Mouse (Mus musculus) layer of hippocampus, adult 9-11 months (tissue): ENCODE results near the gene Ano10.
"Not testable (repeated sequence)": the region's sequence is repeated elsewhere in the genome, so short reads cannot be mapped to it uniquely, and the experiment has no call there.

Source experiments
- DNase-seq: peaks from one replicate; pipeline ENCODE4 v3.0.0; 2022

The Ano10 gene

GRCm38 (mm10) chr9:122193823-122194222 lies 100.4 kb downstream of the Ano10 start:
- no peak for DNase-seq

- no peak for DNase-seq
These were observed 100.9 kb downstream of the Ano10 start for GRCm38 (mm10) chr9:122193361-122193760.

GRCm38 (mm10) chr9:122188724-122189123 lies 105.5 kb downstream of the Ano10 start:
- no peak for DNase-seq

DNA sequence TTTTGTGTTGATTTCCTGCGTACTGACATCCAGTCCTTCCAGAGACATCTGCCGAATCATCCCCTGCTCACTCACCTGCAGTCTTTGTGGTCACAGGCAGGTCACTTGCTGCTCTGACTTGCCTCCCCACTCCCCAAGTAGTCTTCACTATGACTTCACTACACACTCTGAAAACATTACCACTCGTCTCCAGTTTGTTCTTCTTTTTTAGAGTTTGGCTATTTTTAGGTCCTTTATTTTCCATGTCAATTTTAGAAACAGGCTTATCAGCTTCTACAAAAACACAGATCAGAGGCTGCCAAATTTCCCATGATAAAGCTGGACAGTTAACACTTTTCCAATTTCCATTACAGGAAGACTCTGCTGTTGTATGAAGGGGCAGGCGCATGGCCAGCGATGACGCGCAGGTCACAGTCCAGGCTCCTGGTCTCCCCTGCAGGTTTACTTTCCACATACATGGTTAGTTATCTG lies 106.7 kb downstream of the Ano10 start:
- no peak for DNase-seq

DNA sequence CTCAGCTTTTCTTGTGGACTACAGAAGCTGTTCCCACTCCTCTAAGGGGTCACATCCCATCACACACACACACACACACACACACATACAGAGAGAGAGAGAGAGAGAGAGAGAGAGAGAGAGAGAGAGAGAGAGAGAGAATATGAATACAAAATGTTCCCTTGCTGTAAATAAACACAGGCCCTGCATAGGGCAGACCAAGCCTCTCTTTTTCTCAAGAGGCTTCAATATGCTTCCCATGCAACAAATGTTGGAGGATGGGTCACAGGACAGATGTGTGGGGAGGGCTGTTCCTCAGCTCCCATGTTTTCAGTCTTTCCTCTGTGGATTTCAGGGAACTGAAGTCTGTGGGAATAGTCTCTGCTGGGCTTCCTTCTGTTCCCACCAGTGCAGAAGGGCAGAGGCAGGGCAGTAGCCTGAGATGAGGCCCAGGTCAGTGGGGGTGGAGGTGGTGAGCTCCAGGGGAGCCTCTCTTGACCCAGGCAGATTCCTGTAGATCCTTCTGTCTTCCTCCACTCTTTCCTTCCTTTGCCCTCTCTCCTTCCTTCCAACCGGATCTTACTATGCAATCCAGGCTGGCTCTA lies 107.5 kb downstream of the Ano10 start:
- DNase-seq = no peak

DNA sequence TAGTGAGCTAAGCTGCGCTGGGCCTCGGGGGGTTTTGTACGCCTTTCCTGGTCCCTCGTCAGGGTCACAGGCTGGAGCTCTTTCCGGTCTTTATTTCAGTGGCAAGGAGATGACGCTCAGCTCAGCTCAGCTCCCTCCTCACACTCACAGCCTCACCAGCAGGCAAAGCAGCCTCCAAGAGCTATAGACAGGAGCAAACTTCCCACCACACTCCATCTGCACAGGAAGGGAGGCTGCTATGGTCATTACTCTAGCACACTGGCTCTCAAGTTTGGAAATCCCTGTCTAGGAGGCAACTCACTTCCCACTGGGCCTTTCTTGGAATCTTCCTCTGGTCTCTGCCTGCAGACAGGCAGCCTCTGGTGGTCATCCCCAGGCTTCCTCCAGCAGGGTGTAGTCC lies 108.3 kb downstream of the Ano10 start:
- no peak for DNase-seq

GRCm38 (mm10) chr9:122185061-122185460 lies 109.2 kb downstream of the Ano10 start:
- peak; percentile 66 for DNase-seq

GRCm38 (mm10) chr9:122184329-122184728 lies 109.9 kb downstream of the Ano10 start:
- no peak for DNase-seq

DNA sequence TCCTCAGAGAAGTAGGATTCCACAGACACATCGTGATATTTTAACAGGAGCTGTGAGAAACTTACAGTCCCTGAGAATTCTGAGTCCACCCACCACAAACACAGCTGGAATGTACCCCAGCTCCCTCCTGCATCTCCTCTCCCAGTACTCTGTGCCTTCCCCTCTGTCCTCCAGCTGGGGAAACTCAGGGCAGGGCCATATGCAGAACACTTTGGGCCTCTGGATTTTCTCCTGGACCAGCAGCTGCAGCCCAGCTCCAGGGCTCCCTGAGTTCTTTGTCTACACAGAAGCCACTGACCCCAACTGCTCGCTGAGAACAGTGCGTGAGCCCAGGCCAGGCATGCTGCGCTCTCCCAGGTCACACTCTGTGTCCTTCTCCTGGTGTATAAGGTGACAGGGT lies 111.1 kb downstream of the Ano10 start:
- no peak for DNase-seq

DNA sequence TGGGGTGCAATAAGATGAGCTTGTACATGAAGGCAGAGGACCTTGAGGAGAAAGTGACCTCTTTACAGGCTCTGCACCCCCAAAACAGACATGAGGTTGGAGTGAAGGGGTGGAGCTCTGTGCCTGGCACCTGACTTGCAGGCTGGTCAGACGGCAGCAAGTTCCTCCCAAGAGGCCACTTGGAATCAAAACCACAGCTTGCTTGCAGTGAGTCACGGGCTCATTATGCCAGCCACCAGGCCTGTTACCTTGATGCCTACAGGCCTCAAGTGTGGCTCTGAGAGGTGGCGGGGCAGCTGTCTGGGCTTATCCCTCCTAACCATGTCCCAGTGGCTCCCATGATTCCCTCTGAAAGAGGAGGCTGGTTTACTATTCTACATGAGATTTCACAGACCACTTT lies 114.1 kb downstream of the Ano10 start:
- no peak for DNase-seq

- DNase-seq = no peak
These were observed 115.8 kb downstream of the Ano10 start for GRCm38 (mm10) chr9:122178427-122178826.

DNA sequence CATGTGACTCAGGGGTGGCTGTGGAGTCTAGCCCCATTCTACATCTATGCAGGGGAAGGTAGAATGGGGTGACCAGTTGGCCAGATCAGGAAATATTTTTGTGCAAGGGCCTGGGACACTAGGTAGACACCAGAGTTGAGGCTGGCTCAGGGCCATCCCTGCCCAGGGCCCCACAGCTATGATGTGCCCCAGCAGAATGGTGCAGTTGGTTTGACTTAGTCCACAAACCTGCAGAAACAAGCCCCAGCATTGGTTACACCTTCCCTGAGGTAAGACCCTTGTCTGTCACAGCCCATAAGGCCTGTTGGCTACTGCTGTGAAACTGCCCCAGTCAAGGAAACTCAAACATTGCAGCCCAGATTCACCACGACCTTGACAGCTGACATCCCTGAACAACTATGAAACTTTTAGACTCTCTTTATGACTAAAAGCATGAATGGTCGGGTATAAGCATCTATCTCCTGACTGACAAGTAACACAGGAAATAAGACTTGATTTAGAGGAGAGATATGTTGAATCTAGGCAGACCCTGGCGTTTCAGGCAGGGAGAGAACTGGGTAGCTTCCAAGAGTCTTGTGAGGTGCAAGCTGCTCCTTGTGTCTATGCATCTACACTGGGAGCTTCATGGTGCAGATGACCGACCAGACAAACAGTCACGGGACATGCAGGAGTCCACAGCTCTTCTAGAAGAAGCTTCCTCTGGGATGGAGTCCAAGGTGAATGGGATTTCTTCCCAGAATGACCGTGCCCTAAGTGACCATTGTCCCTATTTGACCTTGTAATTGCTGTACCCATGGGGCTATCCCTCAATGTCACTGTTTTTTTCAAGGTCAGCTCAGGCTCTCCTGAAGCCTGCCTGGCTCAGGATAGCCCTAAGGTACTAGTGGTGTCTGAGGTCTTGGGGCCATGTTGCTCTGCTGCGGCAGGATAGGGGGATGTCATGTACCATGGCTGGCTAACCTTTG lies 116.7 kb downstream of the Ano10 start:
- no peak for DNase-seq

DNA sequence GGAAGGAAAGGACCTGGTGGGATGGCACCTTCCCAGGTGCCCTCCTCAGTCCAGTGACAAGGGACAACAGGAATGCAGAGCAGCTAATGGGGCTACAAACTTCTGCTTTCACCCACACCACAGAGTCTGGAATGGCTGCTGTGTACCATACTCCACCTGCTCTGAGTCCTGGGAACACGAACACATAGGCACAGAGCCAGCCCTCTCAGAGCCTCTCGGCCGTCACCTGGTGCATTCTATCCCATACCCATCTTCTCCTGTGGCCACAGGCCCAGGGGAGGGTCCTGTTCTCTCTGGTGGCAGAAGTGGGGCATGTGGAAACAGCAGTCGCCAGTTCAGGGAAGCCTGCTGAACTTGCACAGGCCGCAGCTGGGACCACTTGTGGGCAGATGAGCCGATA lies 119.5 kb downstream of the Ano10 start:
- DNase-seq = no peak

- DNase-seq = no peak
These were observed 120.6 kb downstream of the Ano10 start for GRCm38 (mm10) chr9:122173405-122174233.

DNA sequence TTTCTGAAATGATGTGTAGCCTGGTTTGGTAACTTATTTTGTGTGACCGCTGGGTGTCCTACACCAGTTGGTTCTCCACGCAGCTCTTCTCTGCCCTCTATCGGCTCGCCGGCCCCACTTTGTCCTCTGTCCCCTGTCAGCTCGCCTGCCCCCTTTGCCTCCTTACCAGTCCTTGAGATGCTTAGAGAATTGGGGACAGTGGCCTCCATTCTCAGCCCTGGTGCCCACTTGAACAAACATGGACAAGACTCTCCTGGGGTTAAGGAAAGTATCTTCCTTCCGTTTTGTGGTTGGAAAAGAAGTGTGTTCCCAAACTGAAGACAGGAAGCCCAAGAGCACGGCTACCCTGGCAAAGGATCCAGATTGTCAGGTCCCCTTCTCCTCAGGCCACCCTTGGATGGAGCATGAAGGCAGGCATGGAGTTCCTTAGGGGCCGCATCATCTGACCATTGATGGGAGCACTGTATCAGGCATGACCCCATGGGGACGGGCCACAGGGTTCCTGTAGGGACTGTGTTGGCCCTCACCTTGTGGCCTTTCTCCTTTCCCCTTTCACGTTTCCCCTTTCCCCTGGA lies 121.5 kb downstream of the Ano10 start:
- DNase-seq = no peak

DNA sequence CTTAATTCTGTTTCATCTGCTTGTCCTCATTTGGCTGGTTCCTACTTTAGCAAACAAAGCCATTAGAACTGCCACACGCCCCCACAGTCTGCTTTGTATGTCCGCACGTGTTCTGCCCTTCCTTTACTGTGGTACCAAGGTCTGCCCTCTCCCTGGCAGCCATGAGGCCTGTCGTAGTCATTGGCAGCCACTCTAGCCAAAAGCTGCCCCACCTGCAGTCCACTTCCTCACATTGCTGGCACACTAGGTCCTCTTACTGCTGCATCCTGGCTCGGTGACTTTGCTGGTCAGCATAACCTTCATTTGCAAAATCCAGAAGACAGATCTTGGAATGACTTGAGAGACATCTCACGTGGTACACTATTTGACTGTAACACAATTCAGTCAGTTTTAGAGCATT lies 124.3 kb downstream of the Ano10 start:
- no peak for DNase-seq

- not testable (repeated sequence) for DNase-seq
These were observed 126.5 kb downstream of the Ano10 start for GRCm38 (mm10) chr9:122167719-122168118.

DNA sequence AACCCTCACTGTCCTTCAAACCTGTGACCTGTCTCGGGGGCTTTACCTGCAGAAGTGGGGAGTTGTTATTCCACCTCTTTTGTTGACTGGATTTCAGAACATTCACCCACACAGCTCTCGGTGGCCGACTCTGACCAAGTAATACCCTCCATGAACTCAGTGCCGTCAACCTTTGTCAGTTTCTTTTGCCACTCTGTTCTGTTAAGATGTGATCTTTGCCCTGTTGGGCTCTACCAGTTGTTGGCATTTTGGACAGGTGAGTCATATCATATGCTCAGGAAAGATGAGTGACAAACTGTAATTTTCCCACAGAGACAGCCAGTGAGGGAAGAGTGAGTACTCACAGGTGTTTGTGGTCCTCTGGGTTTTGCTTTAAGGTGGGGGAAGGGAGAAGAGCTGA lies 129.7 kb downstream of the Ano10 start:
- no peak for DNase-seq

GRCm38 (mm10) chr9:122157079-122157441 lies 137.2 kb downstream of the Ano10 start:
- peak; percentile 25 for DNase-seq

DNA sequence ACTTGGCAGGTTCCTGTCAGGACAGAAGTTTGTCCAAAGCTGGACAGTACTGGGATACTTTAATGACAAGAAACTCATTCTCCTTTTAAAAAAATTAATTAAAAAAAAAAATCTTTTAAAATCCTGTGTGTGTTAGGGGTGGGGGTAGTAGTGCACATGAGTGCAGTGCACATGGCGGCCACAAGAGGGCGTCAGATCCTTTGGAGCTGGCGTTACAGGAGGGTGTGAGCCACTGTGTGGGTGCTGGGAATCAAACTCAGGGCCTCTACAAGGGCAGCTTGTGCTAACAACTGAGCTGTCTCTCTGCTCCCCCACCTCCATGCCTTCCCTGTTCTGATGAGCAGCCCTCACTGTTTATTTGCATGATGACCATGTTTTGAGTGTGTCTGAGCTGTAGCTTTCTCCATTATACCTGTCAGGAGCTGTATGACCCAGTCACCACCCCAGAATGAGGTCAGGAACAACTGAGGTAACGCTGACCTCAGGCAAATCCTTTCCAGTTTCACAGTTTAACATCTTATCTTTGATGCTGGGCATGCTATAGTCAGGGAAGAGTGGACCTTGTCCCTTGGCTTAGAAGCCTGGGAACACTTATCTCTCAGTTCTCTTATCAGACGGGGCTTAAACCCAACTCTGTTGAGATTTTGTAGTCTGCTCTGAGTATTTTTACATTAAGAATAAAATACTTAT lies 137.7 kb downstream of the Ano10 start:
- DNase-seq = no peak

DNA sequence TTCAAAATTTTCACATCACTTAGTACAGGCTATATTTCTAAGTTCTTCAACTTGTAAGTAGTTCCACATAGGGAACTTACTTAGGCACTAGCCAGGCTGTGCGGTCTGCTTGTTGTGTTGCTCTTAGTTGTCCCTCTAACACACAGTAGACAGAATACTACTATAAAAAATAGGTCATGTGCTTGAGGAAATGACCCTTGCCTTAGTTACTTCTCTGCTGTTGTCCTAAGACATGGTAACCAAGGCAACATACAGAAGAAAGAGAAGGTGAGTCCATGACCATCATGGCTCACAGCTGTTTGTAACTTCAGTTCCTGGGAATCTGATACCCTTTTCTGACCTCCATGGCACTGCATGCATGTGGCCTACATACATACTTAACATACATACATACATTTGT lies 139.0 kb downstream of the Ano10 start:
- no peak for DNase-seq

GRCm38 (mm10) chr9:122153436-122153835 lies 140.8 kb downstream of the Ano10 start:
- no peak for DNase-seq
